Mouse (Mus musculus) adrenal gland, postnatal 36 days (tissue): ENCODE measurements around the gene Pknox2. TPM values are rescaled to one million over a fixed set of nuclear protein-coding genes. Genes with fewer than 3 reads are reported as not detected.

ENCODE experiments used
- DNase-seq, 2 experiments: peaks; one replicate each; pipeline ENCODE4 v3.0.0; 2021; ENCODE audit warnings: mixed read lengths in 1 of 2
- total RNA-seq, 2 experiments: library from RNA; stranded (reverse); gene quantifications; 2 replicates each; pipeline ENCODE4 v1.2.3; 2021

Gene Pknox2
- total RNA-seq, 2 experiments from 2014 or later, result 2.1 to 2.2 TPM

DNA sequence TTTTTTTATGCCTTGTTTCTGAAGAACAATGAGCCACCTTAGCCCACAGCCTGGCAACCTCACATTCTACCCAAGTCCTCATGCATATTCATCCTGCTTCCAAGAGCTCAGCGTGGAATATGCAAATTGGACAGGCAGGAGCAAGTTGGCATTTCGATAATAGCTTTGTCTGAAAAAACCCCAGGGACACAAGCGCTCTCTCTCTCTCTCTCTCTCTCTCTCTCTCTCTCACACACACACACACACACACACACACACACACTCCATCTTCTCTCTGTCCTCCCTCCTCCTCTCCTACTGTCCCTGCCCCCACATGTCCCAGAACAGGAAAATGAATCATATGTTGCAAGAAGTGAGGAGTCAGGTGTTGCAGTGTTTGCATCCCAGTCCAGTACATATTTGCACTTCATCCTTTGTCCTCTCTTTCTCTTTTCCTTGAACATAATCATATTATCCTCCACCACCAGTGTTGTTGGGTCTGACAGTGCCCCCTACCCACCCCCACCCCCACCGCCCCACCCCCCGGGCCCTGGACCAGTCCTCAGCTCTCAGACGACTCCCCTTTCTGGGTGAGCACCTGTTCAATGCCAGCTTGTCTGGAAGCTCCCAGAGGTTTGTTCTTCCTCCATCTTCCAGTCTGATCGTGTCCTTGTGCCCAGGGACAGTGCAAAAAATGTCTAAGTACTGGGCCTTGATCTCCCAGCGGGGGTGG is 265.0 kb downstream of the Pknox2 start:
- no peak for DNase-seq

DNA sequence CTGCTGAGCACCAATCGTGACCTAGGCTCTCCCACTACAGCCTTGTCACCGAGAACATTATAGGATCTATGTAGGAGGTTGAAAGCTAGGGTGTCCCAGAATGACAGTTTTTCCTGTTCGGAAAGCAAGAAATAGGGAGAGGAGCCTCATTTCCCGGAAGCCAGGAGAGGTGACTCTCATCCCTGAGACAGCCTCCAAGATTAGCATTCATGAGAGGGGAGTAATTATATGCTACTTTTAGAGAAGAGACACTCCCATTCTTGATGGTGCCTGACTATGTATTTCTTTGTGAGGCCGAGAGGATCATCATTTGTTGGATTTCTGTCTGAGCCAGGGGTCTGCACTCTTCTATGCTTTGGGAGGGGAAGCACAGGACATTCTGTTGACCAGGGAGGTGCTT is 265.6 kb downstream of the Pknox2 start:
- no peak for DNase-seq

DNA sequence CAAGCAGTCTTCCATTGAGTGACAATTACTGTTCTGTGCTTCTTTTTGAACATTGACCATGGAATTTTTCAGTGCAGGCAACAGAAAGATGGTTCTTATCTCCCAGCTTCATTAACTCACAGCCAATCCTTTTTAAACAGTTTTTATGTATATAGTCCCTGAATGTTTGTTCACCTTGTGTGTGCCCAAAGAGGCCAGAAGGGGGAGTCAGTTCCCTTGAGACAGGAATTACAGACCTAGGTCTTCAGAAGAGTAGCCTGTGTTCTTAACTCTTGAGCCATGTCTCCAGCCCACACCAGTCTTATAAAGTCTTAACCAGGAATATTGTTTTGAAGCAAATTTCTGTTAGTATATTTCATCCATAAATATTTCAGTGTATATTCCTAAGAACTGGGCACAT is 270.4 kb downstream of the Pknox2 start:
- no peak for DNase-seq

DNA sequence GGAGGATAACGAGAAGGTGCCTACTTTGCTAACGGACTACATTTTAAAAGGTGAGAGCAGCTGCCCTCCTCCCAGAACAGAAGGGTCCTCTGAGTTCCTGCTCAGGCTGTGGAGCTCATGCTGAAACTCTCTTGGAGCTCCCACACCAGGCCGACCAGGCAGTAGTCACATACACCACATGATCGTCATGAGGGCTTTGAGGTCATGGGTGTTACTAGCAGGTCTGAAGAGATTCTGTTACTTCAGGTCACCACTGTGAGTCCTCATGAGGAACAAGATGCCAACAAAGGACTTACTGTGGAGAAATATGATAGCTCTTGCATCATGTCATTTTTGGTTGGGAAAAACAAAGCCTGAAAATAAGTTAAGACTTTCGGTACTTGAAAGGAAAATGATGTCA is 270.9 kb downstream of the Pknox2 start:
- no peak for DNase-seq

DNA sequence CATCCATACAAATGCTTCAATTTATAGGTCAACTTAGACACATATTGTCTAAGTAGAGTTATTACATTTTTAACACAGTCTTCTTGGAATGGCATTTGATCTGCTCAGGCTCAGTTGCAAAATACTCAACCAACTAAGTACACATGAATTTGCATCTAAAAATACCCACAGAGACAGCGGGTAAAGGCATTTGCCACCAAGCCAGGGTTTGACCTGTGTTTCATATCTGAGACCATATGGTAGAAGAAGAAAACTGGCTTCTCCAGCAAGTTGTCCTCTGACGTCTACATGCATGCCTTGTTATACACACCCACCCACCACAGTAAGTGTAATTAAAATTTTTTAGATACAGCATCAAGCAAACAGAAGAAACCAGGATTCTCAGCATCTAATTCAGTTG is 273.4 kb downstream of the Pknox2 start:
- DNase-seq, result no peak

DNA sequence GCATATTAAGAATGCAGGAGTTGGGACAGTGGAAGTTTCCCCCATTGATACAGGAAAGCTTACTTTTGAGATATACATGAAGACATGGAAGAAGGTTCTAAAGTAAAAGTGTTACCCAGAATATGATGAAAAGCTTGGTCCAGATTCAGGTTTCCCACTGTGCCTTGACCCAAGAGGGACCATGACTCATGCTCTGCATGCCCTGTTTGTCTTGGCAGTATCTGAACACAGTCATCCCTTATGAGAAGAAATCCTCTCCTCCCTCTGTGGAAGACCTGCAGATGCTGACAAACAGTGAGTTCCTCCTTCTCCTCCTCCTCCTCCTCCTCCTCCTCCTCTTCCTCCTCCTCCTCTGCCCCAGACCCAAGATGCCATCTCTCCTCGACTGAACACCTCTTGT is 276.9 kb downstream of the Pknox2 start:
- DNase-seq, result peak; percentile 22 to 41

DNA sequence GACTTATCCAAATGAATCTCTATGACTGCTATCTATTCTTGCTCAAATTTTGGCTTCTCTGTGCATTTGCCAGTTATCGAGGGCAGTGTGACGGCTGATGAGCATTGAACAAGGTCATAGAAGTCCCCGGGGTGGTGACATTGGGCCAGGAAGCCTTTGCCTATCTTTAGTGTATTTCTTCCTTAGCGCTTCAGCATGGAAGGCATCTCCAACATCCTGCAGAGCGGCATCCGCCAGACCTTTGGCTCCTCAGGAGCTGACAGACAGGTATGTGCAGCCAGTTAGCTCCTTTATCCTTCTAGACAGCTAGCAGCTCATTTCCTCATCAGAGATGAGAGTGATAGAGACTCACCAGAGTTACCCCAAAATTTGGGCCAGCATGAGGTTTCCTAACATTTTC is 278.5 kb downstream of the Pknox2 start:
- DNase-seq, result no peak

DNA sequence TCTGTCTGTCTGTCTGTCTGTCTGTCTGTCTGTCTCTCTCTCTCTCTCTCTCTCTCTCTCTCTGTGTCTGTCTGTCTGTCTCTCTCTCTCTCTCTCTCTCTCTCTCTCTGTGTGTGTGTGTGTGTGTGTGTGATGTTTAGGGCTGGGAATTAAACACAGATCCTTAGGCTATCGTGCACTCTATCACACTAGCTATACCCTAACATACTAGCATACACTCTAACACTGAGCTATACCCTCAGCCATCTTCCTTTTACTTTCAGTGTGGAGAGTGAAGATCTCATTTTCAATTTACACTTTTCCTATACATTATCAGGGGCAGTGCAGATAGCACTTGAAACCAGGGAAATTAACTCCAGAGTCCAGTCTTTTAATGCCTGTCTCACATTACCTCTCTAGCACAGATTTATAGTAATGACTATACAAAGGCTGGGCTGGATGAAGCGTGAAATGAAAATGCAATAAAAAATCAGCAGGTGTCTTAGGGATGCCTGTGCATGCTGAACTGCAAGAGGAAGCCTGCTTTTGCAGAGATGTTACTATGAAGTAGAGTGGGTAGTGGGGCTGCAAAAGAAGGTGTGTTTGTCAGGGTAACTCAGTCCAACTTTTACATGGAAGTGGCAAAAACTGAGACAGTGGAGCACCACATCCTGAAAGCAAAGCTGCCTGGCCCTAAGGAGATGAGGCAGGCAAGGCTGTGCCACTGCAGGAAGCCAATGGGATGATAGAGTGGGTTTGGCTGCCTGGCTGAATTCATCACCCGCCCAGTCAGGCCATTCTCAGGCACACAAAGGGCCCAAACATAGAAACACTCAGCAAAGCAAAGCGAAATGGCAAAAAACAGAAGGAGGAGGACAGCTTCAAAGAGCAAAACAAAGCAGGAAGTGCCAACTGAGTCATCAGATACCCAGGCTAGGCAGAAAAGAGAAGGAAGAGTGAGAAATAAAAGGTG is 282.1 kb downstream of the Pknox2 start:
- no peak for DNase-seq

DNA sequence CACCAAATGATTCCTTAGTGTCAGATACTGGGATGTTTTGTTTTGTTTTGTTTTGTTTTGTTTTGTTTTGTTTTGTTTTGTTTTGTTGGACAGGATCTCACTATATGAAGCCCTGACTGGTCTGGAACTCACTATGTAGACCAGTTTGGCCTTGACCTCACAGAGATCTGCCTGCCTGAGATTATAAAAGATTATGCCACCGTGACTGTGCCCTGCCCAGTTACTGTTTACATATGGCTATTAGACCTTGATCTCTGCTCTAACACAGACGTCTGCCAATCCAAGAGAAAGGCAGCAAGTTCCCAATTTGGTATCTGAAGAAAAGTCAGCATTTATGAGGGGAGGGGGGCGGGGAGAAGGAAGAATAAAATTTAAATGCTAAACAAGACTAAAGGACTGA is 283.5 kb downstream of the Pknox2 start:
- DNase-seq, result no peak

DNA sequence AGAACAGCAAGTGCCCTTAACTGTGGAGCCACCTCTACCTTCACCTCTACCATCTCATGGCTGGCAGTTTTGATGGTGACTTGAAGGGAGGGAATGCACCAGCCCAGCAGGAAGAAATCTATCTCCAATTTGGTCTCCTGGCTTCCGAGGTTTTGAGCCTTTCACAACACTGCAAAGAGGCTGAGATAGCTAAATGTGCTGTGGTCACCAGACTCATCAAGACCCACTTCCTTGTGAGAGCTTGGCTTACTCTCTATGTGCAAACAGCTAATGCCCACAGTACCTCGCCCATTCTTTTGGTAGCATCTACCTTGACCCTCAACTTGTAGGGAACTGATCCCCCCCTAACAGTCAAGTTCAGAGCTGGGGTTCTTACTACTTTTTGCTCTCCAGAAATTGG is 284.6 kb downstream of the Pknox2 start:
- DNase-seq, result no peak

DNA sequence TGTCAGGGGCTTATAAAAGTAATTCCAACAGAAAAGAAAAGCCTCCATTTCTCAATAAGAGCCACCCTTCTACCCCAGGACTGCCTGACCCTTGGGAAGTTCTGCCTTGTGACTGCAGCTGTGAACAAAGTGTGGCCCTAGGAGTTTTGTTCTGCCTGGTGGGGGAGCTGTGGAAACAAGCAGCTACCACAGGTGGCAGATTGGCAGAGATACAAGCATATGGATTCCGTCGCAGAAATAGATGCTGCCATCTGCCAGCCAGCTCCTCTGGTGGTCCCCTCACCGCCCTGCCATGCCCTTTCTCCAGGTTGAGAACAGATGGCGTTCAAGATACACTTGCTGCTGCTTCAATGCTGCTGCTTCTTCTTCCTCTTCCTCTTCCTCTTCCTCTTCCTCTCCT is 288.5 kb downstream of the Pknox2 start:
- no peak for DNase-seq

DNA sequence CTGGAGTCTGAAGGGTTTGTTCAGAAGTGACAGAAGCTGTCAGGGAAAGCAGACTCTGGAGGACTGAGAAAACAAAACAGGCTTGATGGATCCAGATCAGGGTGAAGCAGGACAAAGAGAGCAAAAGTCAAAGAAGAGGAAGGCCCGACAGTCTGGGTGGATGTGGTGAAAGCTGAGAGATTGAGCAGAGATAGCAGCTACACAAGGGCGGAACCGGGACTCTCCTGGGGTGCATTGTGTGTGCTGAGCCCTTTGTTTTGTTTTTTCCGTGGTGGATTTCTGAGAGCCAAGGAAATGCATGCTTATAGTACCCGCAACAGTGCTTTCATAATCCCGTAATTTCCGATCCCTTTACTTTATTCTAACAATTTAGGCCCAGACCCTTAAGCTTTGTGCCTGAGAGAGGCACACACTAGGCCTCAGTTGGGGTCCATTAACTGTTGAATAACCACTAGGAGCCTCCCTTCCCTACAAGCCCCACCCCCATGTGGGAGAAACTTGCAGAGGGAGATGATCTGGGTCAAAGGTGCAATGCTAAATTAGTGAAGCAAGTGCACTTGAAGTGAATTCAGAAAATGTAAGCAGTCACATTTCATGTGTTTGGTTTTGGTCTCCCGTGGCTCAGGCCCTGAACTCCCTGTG is 289.6 kb downstream of the Pknox2 start:
- no peak for DNase-seq

DNA sequence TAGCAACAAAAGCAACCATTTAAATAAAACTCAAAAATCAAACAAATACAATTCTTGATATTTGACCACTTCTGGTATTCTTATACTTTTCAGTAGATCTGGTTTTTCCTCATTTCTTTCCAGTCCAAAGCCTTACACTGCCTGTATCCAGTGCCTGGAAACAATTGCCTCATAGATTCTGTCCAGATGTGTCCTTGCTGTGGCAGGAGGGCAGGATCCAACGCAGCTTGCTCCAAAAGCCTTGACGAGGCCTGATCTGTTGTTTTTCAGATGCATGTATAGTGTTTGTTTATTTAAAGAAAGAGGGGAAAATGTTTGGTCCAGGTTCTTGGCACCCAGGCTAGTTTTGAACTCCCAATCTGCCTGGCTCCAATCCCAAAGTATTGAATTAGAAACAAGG is 290.9 kb downstream of the Pknox2 start:
- no peak for DNase-seq

DNA sequence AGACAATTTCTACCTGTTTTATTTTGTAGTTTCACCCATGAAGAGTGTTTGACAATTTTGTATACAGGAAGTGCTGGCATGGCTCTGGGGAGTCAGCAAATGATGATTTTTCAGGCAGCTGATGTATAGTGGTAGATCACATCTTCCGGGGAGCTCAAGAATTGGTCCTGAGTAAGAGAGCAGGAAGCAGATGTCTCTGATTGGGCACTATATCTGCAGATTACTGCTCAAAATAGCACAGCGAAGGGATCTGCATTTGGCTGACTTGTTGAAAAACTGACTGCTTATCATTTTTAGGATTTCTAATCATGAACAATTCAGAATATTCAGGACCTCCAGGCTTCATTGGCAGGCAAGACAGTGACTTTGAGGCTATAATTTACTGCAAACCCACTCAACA is 295.0 kb downstream of the Pknox2 start:
- DNase-seq, result no peak

DNA sequence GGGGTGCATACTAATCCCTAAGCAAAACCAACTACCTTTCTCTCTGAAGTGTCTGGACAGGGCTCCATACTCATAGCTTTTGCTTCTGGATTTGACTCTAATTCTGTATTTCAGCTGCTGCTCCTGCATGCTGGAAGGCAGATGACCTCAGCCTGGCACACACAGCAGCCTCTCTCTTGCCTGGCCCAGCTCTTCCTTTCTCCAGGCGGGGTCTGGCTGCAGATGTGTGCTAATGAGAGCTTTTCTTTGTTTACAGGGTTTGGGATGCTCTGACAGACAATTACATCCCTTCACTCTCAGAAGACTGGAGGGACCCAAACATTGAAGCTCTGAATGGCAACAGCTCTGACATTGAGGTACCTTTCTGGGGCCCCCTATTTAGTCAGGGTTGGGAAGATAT is 297.1 kb downstream of the Pknox2 start:
- DNase-seq, result no peak

DNA sequence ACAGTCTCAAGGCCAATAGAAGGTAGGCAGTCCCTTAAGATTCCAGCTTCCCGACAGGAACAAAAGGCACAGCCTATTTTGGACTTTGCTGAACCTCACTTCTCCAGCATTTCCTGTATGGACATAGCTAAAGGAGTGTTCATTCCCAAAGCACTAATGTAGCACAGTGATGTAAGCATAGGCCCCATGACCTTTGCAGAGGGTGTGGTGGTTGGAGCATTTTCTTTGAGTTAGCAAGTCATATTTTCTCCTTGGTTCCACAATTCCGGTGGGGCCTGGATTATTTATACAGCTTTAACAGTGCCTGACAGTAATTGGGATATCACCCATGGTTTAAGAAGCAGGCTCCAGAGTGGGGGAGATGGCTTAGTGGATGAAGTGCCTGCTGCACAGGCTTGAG is 298.5 kb downstream of the Pknox2 start:
- no peak for DNase-seq

DNA sequence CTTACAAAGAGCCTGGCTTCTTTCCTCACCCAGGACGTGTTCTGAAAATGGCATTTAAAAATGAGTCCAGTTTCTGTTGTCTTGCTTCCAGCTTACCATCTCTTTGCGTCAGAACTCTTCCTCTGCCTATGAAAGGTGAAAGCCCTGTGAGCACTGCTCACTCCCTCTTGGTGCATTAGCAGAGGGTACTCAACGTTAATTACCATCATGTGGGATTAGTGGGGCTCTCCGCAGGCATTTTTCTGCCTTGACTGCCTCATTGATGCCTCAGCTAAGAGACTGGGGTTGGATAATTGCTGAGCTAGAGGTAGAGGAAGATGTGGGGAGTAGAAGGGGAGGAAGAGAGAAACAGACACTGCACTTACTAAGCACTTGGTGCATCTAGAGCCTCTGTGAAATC is 300.9 kb downstream of the Pknox2 start:
- no peak for DNase-seq

Other genes with a start within 250 kb of the Pknox2 start
- gene Tmem218, start 60.8 kb upstream of the Pknox2 start, total RNA-seq, result 1 to 10 TPM; 5.9 to 6.0 TPM
- 10 to 100 TPM; 49.0 to 53.7 TPM for gene Slc37a2, start 108.3 kb upstream of the Pknox2 start, total RNA-seq
- gene Ccdc15, start 201.0 kb upstream of the Pknox2 start, total RNA-seq, result 1 to 10 TPM; 2.1 TPM
- under 1 TPM in 1 of 2 experiments, not detected in 1; 0.20 TPM for gene Hepacam, start 219.9 kb upstream of the Pknox2 start, total RNA-seq